Mouse (Mus musculus): Measurements from ENCODE around the gene Ak5. TPM values are rescaled to one million over a fixed set of nuclear protein-coding genes. Genes with fewer than 3 reads are reported as not detected.
A peak's percentile ranks its signal among the peaks of the same experiment; 100 is the strongest.
"Not testable (repeated sequence)": the region's sequence is repeated elsewhere in the genome, so short reads cannot be mapped to it uniquely, and the experiment has no call there.

The Ak5 gene
- polyA plus RNA-seq, 1 experiment, result 63.5 TPM

DNA sequence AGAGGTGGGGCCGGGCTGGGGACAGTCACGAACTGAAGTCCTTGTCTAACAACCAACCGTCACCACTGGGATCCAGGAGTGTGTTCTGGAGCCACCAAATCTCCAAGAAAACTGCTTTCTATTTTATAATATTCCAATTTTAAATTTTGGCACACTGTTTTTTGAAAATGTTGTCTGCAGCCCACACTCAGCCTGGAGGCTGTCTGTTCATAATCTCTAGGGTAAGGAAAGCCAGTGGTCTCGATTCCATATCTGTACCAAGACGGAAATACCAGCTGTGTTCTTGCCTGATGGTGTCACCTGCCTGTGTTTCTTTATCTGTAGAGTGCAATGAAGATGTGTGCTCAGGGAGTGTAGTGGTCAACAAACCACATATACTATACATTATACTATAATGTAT lies 23.6 kb downstream of the Ak5 start:
- peak in 1 of 2 experiments; percentile 32 for DNase-seq (ENCODE audit: extremely low spot score in 1 of 2, low spot score in 1 of 2)

DNA sequence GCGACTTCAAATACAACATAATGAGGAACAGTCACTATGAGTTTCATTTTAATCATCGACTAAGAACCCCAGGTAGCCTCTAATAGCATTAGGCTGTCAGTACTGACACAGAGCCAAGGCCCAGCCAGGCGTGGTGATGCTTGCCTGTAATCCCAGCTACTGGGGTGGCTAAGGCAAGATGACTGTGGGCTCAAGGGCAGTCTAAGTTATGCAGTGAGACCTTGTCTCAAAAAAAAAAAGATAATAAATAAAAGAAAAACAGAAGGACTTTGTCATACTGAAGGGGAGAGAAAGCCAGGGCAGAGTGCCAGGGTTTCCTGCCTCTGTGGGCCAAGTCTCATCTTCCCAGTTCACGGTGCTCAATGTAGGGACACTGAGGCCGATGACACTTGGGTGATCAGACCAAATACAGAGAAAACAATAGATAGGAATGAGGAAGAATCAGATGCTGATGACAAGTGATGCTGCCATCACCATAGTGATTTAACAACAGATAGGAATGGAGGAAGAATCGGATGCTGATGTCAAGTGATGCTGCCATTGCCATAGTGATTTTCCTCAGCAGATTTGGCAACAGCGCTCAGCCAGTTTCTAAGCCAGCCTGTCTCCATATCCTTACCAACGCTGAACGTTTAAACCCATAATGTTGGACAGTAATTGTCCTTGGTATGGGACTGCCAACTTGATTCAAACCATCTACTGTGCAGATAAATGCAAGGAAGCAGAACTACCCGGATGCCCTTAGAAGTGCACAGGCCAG lies 42.9 kb downstream of the Ak5 start:
- DNase-seq (ENCODE audit: extremely low spot score in 1 of 2, low spot score in 1 of 2), result no peak

DNA sequence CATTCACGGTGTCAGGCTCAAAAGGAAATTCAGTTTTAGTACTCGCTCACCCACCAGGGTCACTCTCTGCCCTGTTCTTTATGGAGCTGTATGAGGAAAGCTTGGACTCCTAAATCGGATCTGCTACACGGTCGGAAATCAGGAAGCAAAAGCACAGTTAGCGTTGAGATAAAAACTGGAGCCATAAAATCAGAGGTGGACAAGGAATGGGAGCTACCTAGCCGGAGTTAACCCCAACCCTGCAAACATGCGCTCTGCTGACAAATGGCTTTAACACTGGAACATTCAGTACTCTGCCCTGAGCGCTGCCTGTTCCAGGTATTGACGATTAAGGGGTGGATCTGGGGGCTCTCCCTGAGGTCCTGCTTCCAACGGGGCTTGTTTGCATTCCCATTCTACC lies 47.6 kb downstream of the Ak5 start:
- no peak for DNase-seq (ENCODE audit: extremely low spot score in 1 of 2, low spot score in 1 of 2)

DNA sequence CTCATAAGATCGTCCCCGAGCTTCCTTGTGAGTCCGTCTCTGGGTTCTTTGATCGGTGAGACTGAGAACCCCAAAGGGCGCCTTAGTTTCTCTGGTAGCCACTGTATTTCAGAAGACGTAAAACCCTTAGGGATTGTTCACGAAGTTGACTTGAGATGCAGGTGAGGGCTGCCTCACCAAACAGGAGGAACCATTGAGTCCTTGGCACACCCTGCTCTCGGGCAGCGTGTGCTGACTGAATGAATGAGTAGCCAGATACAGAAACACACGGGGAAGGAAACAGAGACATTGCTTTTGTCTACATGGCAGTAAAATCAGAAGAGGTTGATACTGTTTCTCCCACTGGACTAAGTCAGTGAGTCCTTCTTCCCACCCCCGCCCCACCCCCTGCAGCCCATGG lies 48.1 kb downstream of the Ak5 start:
- DNase-seq (ENCODE audit: extremely low spot score in 1 of 2, low spot score in 1 of 2), result no peak

DNA sequence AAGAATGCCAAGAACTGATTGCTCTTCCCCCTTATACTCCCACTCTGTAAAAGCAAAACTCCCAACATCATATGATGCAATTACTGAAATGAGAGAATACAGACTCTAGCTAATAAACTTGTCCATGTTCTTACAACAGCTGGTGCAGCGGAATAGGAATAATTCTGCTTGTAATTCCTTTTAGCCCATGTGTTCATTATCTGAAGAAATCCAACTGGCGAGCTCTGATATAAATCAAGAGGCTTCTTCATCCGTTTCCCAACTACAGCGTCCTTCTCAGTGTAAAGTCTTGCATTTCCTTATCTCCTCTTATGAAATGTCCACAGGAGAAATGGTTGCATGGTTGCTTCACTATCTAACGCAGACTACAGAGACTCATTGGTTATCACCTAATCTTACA lies 59.1 kb downstream of the Ak5 start:
- no peak for DNase-seq (ENCODE audit: extremely low spot score in 1 of 2, low spot score in 1 of 2)

DNA sequence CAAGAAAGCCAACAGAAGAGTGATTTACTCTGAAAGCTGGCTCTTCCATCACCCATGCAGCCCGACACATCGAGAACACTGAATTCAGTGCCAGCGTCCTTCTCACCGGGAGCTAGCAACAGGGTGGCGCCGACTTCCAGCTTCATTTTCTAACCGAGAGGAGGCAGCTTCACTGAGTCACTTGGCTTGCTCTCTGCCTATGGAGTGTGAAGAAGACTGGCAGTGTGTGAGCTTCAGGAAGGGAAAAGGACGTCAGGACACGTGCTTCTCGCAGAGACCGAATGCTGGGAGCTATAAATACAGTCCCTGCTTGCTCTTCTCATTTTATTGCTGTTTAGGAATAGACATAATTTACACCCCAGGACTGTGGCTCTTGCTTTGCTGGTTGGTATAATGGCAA lies 62.3 kb downstream of the Ak5 start:
- DNase-seq (ENCODE audit: extremely low spot score in 1 of 2, low spot score in 1 of 2), result peak; percentile 77 to 85

DNA sequence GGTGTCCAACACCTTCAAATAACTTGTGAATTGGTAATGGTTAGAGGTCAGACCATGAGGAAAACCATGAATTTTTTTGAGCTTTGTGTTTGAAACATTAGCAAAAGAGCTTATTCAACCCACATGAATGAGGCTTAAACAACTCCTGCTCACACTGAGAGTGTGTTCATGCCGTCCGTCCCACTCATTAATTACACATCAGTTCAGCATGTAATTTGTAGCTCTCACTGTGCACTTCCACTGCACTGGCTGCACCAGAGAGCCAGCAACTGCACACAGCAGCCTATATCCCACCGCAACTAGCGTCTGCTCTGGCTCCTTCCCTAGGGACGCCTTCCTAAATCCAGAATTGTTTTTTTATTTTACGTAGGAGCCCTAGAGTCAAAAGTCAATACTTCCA lies 68.5 kb downstream of the Ak5 start:
- DNase-seq (ENCODE audit: extremely low spot score in 1 of 2, low spot score in 1 of 2), result no peak

DNA sequence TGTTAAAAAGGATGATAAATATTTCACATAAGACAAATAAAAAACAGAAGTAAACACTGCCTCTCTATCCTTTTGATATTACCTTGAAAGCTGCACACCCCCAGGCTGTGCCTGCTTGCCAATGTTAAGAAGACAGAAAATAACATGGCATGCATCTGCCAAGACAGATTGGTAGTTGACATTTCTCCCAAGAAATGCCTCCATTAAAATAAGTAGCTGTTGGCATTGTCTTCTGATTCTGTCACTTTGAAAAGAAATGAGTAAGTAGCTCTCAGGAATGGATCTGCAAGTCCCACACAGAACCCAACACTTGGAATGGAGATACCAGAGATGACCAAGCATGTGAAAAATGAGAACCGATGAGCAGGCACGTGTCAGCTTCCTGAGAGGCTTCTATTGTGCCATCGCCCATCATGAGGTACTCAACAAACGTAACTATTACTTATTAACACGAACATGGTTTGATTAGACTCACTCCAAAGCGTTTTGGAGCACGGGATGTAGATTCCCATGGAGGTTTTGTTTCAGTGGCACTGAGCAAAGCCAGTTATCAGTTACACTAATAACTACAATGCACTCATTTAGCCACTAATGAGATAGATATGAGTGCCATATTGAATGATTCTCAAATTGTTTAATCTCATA lies 71.6 kb downstream of the Ak5 start:
- DNase-seq (ENCODE audit: extremely low spot score in 1 of 2, low spot score in 1 of 2), result no peak

DNA sequence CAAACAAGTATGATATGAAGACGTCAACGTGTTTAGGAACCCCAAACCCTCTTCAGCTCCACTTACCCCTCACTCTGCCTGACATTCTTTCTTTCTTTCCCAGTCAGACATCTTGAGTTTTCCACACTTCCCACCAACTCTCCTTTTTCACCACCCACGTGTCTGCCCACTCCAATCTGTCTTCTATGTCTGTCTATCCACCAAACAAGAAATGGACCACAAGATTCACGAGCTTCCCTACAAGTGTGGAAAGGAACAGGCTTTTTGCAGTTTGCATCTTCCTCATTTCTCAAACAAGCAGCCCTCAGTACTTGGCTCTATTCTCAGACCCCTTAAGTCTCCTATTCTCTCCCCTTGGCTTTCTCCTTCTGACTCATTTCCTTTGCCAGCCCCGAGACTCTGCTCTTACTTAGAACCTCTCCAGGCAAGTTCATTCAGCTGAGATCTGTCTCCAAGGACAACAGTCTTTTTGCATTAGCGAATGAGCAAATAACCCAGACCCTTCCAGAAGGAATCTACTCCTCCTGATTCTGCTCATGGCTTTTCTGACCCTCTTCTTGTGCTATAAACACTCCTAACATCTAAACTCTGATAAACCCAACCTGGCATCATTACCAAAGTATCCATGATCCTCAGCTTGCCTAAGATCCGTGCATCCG lies 75.3 kb downstream of the Ak5 start:
- DNase-seq (ENCODE audit: extremely low spot score in 1 of 2, low spot score in 1 of 2), result peak; percentile 60 to 84

DNA sequence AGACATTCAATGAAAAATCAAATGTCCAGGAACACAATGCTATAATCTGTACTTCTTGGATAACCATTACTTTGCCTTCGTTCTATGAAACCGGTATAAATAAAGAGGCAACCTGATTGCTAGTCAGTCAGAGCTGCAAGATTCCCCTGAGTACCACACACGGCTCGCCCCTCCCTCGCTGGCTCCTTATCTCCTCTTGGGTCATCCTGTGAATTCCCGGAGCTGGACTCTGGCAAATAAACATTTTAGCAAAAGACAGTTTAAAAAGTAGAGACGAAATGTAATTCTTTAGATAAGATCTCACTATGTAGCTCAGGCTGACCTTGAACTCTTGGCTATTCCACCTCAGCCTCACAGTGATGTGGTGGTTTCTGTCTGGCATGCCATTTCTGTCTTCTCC lies 77.7 kb downstream of the Ak5 start:
- no peak for DNase-seq (ENCODE audit: extremely low spot score in 1 of 2, low spot score in 1 of 2)

DNA sequence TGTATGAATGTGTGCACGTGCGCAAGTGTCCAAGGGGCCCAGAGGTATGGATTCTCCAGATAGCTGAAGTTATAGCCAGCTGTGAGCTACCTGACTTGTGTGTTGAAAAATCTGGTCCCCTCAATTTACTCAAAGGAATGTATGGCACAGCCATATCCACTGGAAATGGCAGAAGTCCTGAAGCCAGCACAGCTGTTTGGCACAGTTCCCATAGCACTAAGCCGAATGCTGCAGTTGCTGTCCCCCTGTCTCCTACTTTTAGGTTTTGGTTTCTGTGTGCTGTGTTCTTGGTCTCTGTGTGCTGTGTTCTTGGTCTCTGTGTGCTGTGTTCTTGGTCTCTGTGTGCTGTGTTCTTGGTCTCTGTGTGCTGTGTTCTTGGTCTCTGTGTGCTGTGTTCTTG lies 79.1 kb downstream of the Ak5 start:
- DNase-seq (ENCODE audit: extremely low spot score in 1 of 2, low spot score in 1 of 2), result not testable (repeated sequence)

DNA sequence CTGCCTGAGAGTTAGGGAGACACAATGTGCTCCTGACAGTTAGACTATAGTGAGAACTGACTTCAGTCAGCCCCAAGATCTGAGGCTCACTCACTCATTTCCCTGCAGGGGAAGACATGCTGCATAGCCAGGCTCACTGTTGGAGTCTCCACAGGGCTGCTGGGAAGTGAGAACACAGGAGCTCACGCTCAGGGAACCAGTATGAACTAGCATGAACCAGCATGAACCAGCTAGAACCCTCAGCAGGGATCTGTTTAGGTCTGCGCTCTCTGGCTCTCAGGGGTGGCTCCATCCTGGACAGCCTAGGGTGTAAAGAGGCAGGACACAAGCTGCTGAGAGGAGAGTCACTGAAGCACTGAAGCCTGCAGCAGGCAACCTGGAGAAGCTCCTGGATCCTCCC lies 81.2 kb downstream of the Ak5 start:
- no peak for DNase-seq (ENCODE audit: extremely low spot score in 1 of 2, low spot score in 1 of 2)

DNA sequence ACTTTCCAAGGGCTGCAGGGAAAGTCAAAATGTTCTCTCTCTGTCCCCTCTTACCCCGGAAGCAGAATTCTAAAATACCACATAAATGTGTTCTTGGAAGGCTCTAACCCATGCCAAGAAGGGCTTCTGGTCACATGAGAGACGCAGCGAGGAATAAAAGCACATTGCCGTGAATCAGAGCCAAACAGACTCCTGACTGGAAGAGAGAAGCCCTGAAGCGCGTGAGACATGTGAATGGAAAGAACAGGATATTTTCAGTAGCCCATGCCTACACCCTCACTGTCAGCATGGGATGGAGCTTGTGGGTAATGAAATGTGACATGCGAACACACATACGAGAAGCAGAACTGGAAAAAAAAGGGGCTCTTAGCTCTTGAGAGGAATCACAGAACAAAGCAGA lies 82.0 kb downstream of the Ak5 start:
- peak in 1 of 2 experiments; percentile 58 for DNase-seq (ENCODE audit: extremely low spot score in 1 of 2, low spot score in 1 of 2)

DNA sequence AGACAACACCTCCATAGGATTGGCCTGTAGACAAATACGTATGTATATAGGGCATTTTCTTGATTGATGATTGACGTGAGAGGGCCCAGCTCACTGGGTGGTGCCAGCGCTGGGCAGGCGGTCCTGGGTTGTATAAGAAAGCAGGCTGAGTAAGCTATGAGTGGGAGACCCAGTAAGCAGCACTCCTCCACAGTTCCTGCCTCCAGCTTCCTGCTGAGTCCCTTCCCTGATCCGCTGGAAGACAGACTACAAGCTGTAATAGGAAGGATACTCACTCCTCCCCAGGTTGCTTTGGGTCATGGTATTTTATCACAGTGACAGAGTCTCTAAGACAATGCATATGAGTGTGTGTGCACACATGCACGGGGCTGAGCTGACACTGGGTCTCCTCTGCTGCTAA lies 82.6 kb downstream of the Ak5 start:
- no peak for DNase-seq (ENCODE audit: extremely low spot score in 1 of 2, low spot score in 1 of 2)

DNA sequence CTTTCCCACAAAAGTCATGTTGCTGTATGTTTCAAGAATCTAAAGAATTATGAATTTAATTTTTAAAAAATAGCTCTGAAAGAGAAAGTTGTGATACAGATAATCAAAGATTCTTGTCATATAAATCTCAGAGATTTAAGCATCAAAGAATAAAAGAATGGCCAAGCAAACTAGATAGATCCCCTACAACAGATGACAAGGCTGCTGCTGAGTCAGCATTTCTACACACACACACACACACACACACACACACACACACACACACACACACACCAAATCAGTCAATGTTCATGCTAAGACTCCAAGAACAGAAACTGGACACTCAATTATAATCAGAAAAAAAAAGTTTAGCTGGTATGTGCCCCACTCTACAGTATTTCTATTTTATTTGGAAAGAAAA lies 85.1 kb downstream of the Ak5 start:
- DNase-seq (ENCODE audit: extremely low spot score in 1 of 2, low spot score in 1 of 2), result no peak

DNA sequence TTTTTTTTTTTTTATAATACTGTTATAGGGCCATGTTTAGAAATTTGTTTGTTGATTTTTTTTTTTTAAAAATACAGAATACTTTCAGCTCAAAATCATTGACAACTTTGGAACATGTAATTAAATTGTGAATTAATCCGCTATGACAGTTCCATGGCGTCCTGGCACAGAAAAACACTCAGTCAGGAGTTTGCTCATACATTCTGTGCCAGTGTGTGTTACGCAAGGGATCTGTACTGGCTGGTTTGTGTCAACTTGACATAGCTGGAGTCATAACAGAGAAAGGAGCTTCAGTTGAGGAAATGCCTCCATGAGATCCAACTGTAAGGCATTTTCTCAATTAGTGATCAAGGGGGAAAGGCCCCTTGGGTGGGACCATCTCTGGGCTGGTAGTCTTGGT lies 86.3 kb downstream of the Ak5 start:
- DNase-seq (ENCODE audit: extremely low spot score in 1 of 2, low spot score in 1 of 2), result not testable (repeated sequence)

DNA sequence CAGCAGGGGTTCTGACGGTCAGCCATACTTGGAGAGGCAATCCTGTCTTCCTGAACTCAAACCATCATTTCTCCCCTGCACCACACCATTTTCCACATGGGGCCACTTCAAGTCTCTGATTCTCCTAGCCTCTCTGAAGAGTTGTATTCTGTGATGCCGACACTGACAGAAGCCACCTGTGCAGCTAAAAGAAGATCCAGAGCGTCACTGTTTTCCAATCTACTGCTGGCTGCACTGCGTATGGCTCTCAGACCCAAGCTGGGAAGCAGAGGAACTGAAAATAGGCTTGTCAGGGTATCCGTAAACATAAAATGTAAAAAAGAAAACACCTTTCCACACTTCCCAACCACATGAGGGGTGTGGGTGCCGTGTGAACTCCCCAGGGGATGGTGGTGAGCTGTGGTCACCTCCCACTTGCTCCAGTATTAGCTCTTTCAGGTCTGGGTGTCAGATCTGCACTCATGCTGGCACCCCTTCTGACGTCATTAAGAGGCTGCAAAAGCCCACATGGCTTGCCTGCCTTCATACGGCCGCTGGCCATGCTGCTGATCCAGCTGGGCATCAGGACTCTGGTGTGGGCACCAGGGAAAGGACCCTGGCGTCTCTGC lies 88.1 kb downstream of the Ak5 start:
- DNase-seq (ENCODE audit: extremely low spot score in 1 of 2, low spot score in 1 of 2), result no peak

DNA sequence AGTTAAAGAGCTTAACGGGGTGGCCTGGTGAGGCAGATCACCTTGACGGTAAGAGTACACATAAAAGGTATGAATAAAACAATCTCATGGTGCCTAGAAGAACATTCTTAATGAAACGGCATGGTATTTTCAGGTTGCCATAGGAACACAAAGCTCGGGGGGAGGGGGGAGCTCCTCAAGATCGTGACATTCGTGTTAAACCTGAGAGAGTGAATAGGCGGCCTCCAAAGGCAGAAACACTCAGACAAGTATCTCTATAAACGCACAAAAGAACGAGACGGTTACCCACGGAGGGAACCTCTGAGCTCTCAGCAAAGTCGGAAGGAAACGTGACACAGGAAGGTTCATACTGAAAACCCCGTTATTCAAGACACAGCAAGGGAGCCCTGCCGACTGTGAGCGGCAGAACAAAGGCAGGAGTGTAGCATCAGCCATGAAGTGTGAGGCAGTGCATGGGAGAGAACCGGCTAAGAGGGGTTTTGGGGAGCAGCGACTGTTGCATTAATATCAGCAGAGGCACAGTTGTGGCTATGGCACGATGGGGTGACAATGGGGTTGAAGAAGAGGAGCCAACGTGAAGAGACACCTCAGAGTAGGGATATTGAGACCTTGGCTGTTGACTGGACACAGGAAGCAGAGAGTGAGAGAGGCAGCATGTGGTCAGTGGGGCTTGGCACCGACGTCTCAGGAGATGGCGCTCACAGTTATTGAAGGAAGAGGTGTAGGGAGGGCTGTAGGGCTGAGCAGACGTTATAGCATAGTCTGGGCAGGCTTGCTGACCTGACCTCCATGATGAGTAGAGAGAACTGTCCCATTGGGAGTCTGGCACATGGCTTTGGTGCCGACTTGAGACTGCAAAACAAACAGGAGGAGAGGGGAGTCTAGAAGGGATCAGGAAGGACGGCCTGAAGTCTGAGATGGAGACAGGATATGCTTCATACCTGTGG lies 89.6 kb downstream of the Ak5 start:
- no peak for DNase-seq (ENCODE audit: extremely low spot score in 1 of 2, low spot score in 1 of 2)

DNA sequence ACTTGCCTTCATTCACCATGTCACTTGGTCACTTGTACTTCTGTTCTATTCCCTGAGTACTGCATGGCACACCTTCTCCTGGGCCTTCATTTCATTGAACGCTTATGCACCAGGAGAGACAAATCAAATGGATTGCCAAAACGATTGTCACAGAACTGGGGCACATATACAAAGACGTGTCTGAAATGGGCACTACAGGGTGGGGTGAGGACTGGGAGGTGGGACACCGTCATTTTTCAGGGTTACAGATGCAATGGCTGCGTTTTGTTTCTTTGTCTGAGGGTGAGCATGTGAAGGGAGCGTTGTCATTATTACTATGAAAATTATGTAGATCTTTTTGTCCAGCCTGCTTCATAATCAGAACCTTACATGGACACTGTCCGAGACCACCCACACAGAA lies 90.4 kb downstream of the Ak5 start:
- DNase-seq (ENCODE audit: extremely low spot score in 1 of 2, low spot score in 1 of 2), result no peak

DNA sequence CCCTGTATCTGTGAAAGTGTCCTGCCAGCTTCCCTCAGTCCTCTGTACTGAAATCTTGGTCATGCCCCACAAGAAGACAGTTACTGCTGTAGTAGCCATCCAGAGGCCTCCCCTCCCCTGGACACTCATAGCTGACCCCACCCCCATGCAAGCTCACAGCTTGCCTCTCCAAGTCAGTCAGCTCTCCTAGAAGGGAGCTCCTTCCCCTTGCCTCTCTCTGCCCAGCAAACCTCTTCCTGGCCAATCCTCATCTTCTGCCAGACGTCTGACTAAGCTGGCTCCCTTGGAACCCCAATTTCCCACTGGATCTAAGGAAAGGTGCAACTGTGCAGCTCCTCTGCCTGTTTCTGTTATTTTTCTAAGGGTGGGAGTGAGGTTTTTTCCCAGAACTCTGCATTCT lies 90.9 kb downstream of the Ak5 start:
- DNase-seq (ENCODE audit: extremely low spot score in 1 of 2, low spot score in 1 of 2), result no peak

DNA sequence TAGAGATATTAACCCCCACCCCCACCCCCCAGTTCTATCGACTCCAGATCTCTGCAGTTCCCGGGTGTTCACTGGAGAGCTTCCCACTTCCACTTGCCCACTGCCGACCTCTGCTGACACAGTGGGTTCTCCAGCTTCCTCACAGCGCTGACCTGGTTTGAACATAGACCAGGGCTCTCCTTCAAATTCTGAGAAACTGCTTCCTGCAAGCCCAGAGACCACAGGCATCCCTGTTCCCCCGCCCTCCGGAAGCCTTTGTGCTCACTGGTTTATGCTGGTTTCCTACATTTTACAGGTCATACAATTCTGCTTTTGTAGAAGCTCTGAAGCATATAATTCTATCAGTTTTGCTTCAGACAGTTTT lies 98.9 kb downstream of the Ak5 start:
- no peak for DNase-seq (ENCODE audit: extremely low spot score in 1 of 2, low spot score in 1 of 2)

All from frontal cortex, adult 2 months (tissue).